Comparison of ENCODE assay signal across 8 mouse cellular contexts in genomic region chr14:118937533-118938492, GRCm38 (mm10). TPM values are rescaled to one million over a fixed set of nuclear protein-coding genes. Genes with fewer than 3 reads are reported as not detected.
DNase-seq lines count a peak whose midpoint lies in the region; ATAC-seq and TF ChIP-seq lines count a peak whose summit lies in the region.

Gene Dnajc3 (plus strand): TSS chr14:118937976.

- peak within 1 kb of the TSS; percentile 66 for H3K4me2 ChIP-seq in kidney, embryonic 14.5 days (replicated peaks; ENCODE audit: low read depth, low read length)
- peak within 1 kb of the TSS; percentile 60 for H3K4me2 ChIP-seq in limb, embryonic 15.5 days

- peak; percentile 83 for TF ChIP-seq POLR2A in bone marrow macrophage, adult 2 months (IDR thresholded peaks at IDR 0.05; ENCODE audit: borderline replicate concordance, low read depth, low read length)
- peak; percentile 76 for TF ChIP-seq POLR2A in embryonic fibroblast, embryonic 13.5 days (IDR thresholded peaks at IDR 0.05; ENCODE audit: low read depth, low read length)

- TF ChIP-seq CTCF in bone marrow macrophage, adult 2 months (IDR thresholded peaks at IDR 0.05; ENCODE audit: low read depth, low read length), result no peak
- no peak for TF ChIP-seq CTCF in embryonic fibroblast, embryonic 13.5 days (IDR thresholded peaks at IDR 0.05; ENCODE audit: borderline replicate concordance, insufficient read depth, low read length)

- H3K4me1 ChIP-seq in bone marrow macrophage, adult 2 months (ENCODE audit: control insufficient read depth, insufficient read depth, low read length), result peaks cover 19% of the 10 kb centered on the region
- H3K4me1 ChIP-seq in embryonic fibroblast, embryonic 13.5 days (ENCODE audit: control insufficient read depth, insufficient read depth, low read length), result peaks cover 14% of the 10 kb centered on the region
- H3K4me1 ChIP-seq in kidney, embryonic 14.5 days (ENCODE audit: control insufficient read depth, insufficient read depth, low read length), result peaks cover 5% of the 10 kb centered on the region
- peaks cover 24% of the 10 kb centered on the region for H3K4me1 ChIP-seq in limb, embryonic 15.5 days

- peak within 1 kb of the TSS; percentile 96 for H3K9ac ChIP-seq in kidney, embryonic 14.5 days (ENCODE audit: low read depth, low read length)
- peak within 1 kb of the TSS; percentile 99 for H3K9ac ChIP-seq in limb, embryonic 15.5 days

- WGBS in kidney, embryonic 14.5 days, result under 1% methylated on average over 121 of the region's 124 CpGs
- WGBS in limb, embryonic 15.5 days, result under 1% methylated on average over 122 of the region's 124 CpGs

- H3K9me3 ChIP-seq in kidney, embryonic 14.5 days (ENCODE audit: control insufficient read depth, low read length), result no peaks in the 10 kb centered on the region
- H3K9me3 ChIP-seq in limb, embryonic 15.5 days, result no peaks in the 10 kb centered on the region

- ATAC-seq in kidney, embryonic 14.5 days (ENCODE audit: low FRiP score, low TSS enrichment), result peak; percentile 100
- ATAC-seq in limb, embryonic 15.5 days (ENCODE audit: insufficient number of reproducible peaks, low FRiP score, low TSS enrichment, low read depth), result peak; percentile 100

- peak within 1 kb of the TSS; percentile 97 for H3K4me3 ChIP-seq in bone marrow macrophage, adult 2 months (ENCODE audit: insufficient read depth, low read length)
- peak within 1 kb of the TSS; percentile 87 for H3K4me3 ChIP-seq in embryonic fibroblast, embryonic 13.5 days (ENCODE audit: insufficient read depth, low read length)
- H3K4me3 ChIP-seq in kidney, embryonic 14.5 days (ENCODE audit: low read length), result peak within 1 kb of the TSS; percentile 97
- peak within 1 kb of the TSS; percentile 100 for H3K4me3 ChIP-seq in limb, embryonic 15.5 days

- H3K27ac ChIP-seq in bone marrow macrophage, adult 2 months (ENCODE audit: insufficient read depth, low read depth, low read length), result peak within 1 kb of the TSS; percentile 76
- peak within 1 kb of the TSS; percentile 89 for H3K27ac ChIP-seq in embryonic fibroblast, embryonic 13.5 days (ENCODE audit: insufficient read depth, low read length)
- H3K27ac ChIP-seq in kidney, embryonic 14.5 days (ENCODE audit: low read depth, low read length), result peak within 1 kb of the TSS; percentile 90
- H3K27ac ChIP-seq in limb, embryonic 15.5 days, result peak within 1 kb of the TSS; percentile 95

- no peaks in the 10 kb centered on the region for H3K27me3 ChIP-seq in kidney, embryonic 14.5 days (ENCODE audit: control insufficient read depth, insufficient read depth, low read length)
- H3K27me3 ChIP-seq in limb, embryonic 15.5 days, result no peaks in the 10 kb centered on the region

- DNase-seq in A20 (ENCODE audit: low read depth, low spot score), result peak; percentile 97
- DNase-seq in heart, adult 9 months (ENCODE audit: low spot score in 2 of 2), result peak; percentile 99 to 100
- peak; percentile 98 to 99 for DNase-seq in monocyte, adult 2 months (ENCODE audit: low read depth in 1 of 2, low spot score in 2 of 2)
- DNase-seq in spleen, postnatal 36 days (ENCODE audit: low spot score in 2 of 2), result peak; percentile 100

- no peaks in the 10 kb centered on the region for H3K36me3 ChIP-seq in kidney, embryonic 14.5 days (ENCODE audit: control insufficient read depth, insufficient read depth, low read length)
- no peaks in the 10 kb centered on the region for H3K36me3 ChIP-seq in limb, embryonic 15.5 days

RNA-seq across cellular contexts. Expression of gene Dnajc3, which starts in this region (rescaled TPM):
- 36.4 and 40.5 TPM in 2 replicates for polyA plus RNA-seq in bone marrow macrophage, adult 2 months (2012; ENCODE audit: insufficient read depth, insufficient read length, missing spikeins)
- 53.6 and 54.3 TPM in 2 replicates for polyA plus RNA-seq in embryonic fibroblast, embryonic 13.5 days (2011; ENCODE audit: insufficient read length, low read depth, missing spikeins)
- 35.3 and 46.7 TPM in 2 replicates for polyA plus RNA-seq in kidney, embryonic 14.5 days (2014; fragmentation: Nextera tagmentation; extraction: Ambion mirVana)
- 44.1 and 47.7 TPM in 2 replicates for polyA plus RNA-seq in limb, embryonic 15.5 days (2015; fragmentation: Nextera tagmentation; extraction: Ambion mirVana)

Comparison
In these comparisons a context has a peak if more than half of its experiments do, and no peak if none do; other contexts are left out.
1. Peak in every context shown above with its lines: DNase-seq, ATAC-seq, H3K4me3 ChIP-seq and H3K27ac ChIP-seq.